Mouse (Mus musculus) induced T-regulatory cell, adult 2 months (primary cell): ENCODE measurements at regions not wholly inside any gene's neighbourhood (a gene's known extent, or its start where the extent isn't known, plus 50 kb on each side); places are given as distances from the start of the nearest gene placed in this dataset.

ENCODE experiments used
- DNase-seq: peaks from one replicate; pipeline ENCODE4 v3.0.0-alpha.2; 2012; ENCODE audit warnings: low read depth

DNA sequence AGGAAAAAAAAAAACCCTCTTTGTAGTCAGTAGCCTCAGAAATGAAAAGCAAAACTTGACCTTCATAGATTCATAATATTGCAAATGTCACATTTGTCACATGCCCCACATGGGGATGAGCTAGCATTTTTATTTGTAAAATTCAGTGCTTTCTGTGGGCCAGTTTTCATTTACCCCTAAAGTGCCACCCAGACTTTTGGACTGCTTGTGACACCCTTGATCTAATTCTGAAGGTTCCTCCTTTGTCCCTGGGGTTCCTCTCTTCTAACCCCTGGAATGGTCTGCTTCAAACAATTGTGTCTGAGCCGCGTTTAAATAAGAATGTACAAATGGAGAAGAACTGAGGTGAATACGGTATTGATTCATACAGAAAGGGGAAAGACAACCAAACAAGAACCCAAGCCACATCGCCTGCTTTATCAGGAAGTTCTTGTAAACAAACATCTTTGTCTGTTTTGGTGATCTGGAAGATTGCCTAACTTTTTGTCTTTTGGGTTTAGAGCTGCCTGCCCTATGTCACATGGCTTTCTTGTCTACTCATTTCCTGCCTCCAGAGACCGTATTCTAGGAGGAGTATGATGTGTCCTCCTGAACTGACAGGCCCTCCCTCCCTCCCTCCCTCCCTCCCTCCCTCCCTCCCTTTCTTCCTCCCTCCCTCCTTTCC, 203.1 kb upstream of the Gm9833 start:
- peak; percentile 73 for DNase-seq

DNA sequence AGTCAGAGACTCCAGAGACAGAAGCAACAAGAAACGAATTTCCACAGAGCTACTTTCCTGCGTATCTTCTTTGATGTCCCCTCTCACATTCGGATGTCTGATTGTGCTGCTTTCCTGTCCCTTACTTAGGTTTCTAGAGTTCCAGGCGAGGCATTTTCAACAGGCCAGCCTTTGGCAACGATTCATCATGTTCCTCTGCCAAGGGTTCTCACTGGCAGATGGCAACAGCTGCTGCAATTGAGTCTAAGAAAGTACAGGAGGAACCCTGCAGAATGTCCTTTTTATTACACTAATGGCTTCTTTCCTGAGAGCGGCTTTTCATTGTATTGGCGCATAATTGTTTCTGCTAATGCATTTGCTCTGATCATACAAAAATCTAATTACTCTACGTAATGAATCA, 202.3 kb upstream of the Gm9833 start:
- DNase-seq = peak; percentile 42

DNA sequence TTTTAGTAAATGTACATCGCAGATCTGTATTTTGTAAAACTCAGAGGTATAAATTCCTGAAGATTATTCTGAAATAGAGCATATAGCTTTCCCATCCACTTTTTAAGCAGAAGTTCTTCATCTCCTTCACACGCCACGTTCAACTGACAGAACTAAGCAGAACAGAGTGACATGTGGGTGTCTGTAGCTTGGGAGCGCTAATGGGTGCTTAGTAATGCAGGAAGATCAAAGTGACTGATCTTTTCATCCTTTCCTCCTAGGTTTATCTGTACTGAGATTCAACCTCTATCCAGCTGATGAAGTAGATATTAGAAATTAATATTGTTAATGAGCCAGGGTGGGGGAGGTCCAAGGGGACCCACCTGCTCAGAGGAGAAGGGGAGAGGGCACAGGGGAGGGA, 201.8 kb upstream of the Gm9833 start:
- no peak for DNase-seq

DNA sequence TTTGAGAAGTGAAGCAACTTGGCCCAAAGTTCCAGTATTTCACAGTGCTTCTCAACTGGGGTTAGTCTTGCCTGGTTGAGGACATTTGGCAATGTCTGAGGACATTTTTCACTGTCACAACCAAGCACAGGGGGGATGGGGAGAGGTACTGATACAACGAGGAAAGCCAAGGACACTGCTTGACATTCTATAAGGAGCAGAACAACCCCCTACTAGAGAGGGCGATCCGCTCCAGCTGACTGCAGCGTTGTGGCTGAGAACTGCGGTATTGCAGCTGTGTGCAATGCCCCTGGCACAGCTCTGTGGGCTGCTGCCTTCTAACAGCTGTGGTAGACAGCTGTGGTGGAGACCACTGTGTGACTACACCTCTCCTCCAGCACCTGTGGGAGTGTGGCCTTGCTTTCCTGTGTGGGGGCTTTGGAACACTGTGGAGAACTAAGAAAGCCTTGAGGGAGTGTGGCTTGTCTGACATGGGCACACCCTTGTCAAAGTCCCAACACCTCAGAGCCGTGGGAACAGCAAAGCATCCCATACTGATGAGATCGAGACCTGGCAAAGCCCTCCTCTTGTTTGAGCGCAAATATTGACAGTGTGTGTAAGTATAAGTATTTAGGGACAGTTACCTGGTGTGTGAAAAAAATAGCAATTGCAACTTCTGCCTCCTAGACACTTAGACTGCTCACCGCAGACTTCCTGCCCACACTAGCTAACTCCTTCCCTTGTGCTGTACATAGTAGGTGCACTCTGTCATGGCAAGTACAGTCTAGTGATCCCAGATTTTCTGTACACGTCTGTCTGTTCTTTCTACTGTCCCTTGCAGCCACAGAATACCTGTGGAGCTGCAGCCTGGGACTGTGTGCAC, 200.9 kb upstream of the Gm9833 start:
- peak; percentile 75 for DNase-seq

DNA sequence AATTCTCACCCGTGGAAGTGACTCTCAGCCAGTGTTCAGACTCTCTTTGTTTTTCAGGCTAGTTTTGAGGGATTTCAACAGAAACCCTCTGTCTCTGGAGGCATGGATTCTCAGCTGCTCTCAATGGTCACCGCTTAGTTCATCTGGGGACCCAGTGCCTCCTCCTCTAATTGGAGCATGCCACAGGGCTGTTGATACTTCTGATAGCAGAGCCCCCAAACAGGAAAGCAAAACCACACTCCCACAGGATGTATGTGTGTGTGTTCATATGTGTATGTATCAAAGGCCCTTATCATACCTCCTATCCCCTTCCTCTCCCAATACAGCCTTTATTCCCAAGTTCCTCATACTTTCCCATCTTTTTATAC, 200.3 kb upstream of the Gm9833 start:
- no peak for DNase-seq

DNA sequence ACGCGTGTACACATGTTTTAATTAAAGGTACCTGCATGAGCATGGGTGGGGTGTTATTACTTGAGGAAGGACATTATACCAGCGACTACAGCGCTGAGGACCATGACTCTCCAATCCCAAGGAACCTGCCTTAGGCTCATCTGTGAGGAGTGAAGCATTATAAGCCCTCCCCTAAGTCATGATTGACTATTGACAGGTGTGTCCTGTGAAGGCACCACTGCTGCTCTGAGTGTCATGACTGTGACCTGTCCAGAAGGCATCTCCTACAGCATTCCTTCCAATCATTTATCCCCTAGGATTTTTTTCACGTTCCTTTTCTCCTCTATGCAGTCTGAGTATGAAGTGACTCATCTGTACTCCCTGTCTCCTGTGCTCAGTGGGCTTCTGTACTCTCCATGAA, 199.9 kb upstream of the Gm9833 start:
- no peak for DNase-seq

DNA sequence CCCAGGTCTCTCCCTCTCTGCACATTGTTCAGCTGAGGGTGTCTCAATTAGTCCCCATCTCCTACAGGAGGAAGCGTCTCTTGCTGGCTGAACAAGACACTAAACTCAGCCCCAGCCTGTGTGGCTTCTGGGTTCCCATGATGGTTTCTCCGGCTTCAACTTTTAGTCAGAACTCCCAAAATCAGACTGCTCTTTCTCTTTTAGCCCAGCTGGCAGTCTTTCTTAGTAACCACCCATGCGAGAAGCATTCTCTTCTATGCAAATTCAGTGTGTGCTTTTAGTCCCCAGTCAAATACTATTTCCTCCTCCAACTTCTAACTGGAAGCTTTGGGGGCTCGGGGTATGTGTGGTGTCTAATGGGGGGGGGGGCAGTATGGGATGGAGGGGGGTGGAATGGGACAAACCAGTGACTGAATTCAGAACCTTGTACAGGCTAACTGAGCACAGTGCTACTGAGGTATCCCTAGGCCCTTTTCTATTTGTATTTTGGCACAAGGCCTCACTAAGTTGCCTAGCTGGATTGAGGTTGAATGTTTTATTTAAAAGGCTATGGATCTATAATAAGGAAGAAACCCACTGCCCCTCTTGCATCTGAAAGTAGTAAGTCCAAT, 194.9 kb upstream of the Gm9833 start:
- DNase-seq = no peak

DNA sequence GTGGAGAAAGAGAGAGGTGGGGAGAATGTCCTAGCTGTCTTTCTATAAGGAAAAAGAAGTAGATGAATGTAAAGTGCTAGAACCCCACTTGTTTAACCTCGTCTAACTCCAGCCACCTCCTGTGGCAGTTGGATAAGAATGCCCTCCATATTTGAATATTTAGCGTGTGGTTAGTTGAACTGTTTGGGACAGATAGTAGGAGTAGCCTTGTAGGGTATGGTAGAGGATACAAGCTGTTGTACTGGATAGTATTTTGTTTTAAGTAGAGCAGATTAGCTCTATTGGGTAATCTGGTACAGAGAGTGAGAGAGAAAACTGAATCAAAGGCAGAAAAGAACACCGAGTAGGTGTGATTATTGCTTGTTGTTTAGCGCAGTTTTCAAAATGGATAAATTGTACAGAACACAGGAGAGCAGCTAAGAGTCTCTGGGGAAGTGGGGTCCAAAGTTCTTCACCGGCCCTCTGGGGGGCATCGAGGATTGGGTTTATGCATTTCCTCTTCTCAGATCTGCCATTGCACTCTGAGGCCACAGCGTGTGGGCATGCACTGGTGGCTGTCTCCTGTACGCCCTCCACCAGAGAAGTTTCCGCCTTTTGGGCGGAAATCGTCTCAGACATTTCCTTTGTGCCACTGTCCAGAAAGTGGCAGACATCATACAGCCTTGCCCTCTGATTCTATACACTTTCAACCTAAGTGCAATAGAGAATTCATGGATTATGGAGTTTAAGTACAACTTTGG, 192.3 kb upstream of the Gm9833 start:
- DNase-seq = no peak

DNA sequence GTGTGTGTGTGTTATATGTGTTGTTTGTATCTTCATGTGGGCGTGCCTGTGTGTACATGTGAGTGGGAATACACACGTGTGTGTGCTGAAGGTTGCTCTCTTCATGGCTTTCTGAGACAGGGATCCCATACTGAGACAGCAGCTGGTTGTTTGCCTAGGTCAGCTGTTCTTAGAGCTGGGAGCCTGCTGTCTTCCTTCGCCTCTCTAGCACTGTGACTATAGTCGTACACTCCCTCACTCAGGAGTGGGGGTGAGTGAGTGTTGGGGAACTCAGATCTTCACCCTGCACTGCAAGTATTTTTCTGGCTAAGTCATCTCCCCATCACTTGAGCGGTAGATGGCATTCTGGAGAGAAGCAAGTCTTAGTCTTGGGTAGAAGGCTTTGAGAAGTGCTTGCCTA, 191.6 kb upstream of the Gm9833 start:
- no peak for DNase-seq

DNA sequence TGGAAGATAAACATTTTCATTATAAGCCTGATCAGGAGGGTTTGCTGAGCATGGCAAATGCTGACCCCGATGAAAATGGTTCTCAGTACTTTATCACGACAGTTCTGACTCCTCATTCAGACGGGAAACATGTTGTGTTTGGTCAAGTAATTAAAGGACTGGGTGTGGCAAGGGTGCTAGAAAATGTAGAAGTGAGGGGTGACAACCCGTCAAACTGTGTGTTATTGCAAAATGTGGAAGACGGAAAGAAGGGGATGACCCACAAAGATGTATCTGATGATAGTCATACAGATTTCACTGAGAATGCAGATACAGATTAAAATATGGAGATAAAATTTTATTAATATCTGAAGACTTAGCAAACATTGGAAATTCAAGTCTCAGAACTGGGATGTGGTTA, 186.2 kb upstream of the Gm9833 start:
- DNase-seq = no peak

DNA sequence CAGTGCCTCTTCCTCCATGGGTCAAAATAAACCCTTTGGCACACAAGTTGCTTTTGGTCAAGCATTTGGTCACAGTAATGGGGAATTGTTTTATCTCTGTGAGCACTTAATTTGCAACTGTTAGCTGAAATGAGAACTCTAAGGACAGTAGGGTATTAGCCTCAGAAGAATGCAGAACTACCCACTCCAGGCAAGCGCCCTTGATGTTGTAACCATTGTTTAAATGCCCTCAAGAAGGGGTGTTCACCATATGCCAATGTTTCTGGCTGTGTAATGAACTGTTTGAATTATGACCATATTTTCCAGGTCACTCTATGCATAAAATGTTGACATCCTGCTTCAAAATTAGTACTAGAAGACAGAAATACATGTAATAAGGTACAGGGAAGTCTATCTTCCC, 174.6 kb upstream of the Gm9833 start:
- DNase-seq = no peak

DNA sequence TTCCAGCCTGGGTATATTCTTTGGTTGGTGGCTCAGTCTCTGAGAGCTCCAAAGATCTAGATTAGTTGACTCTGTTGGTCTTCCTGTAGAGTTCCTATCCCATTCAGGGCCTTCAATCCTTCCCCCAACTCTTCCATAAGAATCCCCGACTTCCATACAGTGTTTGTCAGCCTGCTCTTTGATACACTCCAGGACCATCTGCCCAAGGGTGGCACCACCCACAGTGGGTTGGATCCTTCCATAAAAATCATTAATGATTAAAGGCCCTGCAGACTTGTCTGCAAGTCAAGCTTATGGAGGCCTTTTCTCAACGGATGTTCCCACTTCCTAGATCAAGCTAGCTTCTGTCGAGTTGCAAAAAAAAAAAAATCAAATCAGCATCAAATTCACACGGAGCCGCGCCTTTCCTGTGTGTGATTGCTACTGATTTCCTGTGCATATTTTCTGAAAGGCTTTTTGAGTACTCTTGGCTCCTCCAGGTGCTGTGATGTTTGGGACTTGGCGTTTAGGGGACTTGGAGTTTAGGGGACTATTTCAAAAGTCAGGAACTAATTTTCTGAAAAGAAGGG, 171.3 kb upstream of the Gm9833 start:
- DNase-seq = peak; percentile 42

DNA sequence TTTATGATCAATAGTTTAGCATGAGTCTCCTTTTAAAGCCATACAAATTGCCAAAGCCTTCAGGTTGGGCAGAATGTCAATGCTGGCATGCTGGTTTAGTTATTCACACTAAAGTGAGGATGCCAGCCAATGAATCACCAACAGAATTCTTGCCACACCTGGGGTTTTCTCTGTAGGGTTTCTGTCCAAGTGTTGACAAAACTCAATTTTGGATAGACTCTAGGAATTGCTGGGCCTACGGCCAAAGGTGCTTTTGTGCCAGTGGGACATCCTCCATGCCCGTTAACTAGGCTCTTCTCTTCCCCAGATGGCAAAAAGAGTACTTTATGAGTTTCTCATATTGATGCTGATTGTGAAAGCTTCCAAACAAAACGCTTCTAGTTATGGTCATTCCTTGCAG, 167.6 kb upstream of the Gm9833 start:
- no peak for DNase-seq

DNA sequence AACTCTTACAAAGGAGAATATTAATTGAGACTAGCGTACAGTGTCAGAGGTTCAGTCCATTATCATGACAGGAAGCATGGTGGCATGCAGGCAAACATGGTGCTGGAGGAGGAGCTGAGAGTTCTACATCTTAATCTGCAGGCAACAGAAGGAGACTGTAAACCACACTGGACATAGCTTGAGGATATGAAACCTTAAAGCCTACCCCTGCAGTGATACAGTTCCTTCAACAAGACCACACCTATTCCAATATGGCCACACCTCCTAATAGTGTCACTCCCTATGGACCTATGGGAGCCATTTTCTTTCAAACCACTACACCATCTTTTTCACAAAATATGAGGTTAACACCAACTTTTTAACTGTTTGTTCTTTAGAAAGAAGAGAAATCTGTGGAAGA, 166.2 kb upstream of the Gm9833 start:
- no peak for DNase-seq

DNA sequence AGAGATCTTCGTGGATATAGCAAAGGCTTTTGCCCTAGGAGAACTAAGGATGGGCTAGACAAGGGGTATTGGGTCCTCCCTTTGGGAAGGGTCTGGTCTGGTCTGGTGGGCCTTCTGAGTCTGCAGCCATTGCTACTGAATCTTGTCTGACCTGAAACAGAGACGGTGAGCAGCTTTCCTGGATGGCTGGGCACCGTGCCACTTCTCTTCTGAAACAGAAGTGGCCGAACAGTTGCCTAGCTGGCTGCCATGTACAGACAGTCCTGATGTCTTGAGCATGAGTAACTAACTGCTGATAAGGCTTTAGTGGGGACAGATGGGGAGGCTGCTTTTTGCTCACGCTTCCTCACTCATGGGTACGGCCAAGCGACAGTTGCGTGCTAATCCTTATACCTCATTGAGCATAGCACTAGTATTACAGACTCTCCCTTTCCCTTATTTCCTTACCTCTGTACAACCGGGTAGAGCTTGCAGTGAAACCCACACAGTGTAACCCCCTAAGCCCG, 165.3 kb upstream of the Gm9833 start:
- no peak for DNase-seq

DNA sequence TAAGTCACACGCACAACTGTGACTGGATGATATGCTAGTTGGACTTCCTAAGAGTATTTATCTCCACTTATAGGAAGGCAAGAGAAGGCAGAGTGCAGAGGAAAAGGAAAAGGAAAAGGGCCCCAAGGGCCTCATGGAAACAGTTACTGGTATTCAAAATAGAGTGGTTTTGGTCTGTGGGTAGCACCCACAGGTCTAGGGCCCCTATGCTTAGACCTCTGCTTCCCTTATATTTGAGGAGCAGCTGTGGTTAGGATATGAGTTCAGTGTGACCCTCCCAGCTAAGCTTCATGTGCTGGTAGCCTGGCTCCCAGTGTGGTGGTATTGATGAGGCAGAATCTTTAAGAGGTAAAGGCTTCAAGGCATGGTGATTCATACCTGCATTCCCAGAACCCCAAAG, 163.3 kb upstream of the Gm9833 start:
- peak; percentile 34 for DNase-seq

DNA sequence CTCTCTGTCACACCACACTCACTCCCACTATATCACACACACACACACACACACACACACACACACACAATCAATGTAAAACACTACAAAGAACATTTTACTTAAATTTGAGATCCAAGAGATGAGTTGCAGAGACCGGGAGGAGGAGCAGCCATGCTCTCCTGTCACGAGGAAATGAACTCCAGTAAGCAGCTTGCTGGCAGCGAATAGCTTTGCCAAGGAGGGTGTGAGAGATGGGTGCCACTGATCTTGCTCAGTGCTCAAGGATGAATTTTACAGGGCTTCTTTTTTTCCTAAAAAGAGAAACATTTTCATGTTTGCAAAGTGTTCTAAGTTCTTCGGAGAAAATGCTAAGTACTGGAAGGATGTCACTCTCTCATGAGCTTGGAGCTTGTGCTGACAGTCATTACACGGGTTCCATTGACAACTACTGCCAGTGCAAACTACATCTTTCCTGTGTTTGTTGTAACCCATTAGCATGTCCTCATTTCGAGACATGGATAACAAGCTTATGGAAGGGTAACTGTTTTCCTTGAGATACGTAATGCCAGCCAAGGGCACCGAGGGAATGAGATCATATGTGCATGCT, 151.0 kb upstream of the Gm9833 start:
- DNase-seq = no peak

DNA sequence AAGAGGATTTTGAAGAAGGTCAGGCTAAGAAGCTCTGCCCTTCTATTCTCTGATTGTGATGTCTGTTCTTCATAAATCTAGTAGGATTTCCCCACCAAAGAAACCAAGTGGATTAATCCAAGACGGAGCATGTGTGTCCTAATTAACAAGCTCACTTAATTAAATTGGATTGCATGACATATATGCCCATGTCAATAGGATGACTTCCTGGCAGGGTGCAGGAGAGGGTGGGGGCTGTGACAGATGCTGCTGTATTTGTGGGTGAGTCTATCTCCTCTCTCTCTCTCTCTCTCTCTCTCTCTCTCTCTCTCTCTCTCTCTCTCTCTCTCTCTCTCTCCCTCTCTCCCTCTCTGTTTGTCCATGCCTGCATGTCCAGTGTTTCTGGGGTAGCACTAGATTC, 149.3 kb upstream of the Gm9833 start:
- no peak for DNase-seq

DNA sequence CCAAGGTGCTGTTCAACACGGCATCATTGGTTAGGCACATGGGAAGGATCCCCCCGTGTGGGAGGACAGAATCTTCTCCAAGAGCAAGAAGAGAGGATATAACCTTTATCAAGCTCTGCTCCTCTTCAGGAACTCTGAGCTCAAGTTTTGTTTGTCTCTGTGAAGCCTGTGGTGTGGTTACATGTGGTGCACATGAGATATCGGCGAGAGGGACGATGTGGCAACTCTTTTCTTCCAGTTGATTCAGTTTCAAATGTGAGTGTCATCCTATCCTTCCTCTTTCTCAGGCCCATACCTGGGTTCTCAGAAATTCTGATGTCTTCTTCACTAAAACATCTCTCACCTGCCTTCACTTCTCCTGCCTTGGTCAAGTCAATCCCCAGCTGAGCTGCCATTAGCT, 145.3 kb upstream of the Gm9833 start:
- DNase-seq = no peak

DNA sequence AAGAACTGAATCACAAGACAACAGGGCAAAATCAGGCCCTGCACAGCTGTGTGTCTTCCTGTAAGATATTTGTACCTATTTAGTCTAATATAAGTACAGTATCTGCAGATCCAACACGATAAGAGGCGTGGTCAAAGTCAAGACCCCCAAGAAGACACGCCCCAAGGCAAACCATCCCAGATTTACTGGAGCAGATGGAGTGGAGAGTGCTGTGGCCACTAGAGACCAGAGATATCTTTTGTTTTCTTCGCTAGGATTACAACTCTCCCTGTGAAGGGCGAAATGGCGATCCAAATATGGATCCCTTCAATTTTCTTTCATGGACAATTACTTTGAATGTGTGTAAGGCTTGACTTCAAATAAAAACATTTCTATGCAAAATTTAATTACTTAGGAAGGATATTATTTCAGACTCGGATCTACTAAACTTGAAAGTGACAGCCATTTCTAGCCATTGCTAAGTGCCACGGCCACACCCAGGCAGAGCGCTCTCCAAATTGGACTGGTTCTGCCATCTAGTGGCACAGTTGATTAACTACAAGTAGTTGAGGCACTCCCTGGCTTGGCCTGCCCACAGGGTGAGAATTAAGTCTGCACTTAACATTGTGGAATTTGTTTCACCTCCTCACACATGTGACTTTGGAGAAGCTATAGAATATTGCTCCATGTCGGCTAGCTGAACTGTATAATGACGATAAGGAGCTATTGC, 140.4 kb upstream of the Gm9833 start:
- DNase-seq = peak; percentile 84

DNA sequence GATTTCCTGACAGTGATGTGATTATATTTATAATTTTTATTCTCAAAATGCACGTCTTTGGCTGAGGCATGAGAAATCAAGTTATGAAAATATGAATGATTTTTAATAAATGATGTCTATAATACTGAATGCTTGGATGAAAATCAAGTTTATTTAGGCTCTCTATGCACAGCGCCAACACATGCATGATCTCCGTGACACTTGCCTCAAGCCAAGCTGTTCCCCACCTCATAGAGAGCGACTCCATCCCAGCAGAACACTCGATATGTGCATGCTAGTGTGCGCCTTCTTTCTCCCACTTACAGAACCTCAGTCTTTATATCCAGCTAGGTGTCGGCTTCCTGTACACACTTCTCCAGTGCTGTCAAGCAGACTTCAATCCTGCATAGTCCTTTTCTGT, 139.8 kb upstream of the Gm9833 start:
- no peak for DNase-seq
